Mouse (Mus musculus): ENCODE results near the gene Thap8. TPM values are rescaled to one million over a fixed set of nuclear protein-coding genes. Genes with fewer than 3 reads are reported as not detected.
A peak's percentile ranks its signal among the peaks of the same experiment; 100 is the strongest.

The Thap8 gene
- polyA plus RNA-seq, 1 experiment from 2014 or later: 0.22 TPM

DNA sequence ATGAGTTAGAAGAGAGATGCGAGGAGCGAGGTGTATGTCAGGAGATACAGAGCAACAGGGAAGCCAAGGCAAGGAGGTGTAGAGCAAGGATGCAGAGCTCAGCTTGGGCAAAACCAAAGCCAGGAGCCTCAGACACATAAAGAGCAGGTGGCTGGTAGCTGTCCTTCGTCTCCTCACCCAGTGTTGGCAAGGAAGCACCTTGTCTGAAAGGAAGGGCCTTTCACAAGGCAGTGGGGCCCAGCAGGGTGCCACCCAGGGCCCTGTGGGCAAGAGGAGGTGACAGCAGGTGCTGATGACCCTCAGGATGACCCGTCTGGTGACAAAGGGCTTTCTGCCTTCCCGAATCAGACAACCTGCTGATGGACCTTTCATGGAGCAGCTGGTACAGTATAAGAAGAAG is 54.7 kb downstream of the Thap8 start:
- H3K36me3 ChIP-seq (ENCODE audit: control insufficient read depth, insufficient read depth): no peaks in the 10 kb centered on the region
- TF ChIP-seq CTCF (IDR thresholded peaks at IDR 0.05; ENCODE audit: low read depth): no peak
- 67% methylated on average over 5 of the region's 5 CpGs for WGBS
- no peak overlapping the region for H3K27ac ChIP-seq (ENCODE audit: low read depth, low read length)
- H3K4me1 ChIP-seq (replicated peaks; ENCODE audit: control insufficient read depth, insufficient read depth, low read length): peaks cover 4% of the 10 kb centered on the region; the same call in 1 of the 2 replicates
- H3K27me3 ChIP-seq (replicated peaks; ENCODE audit: control insufficient read depth, insufficient read depth, low read length): peaks cover 18% of the 10 kb centered on the region; the same call in 1 of the 2 replicates
- no peak overlapping the region for H3K4me2 ChIP-seq (replicated peaks; ENCODE audit: low read depth)
- no peak for ATAC-seq
- no peaks in the 10 kb centered on the region for H3K9me3 ChIP-seq (ENCODE audit: control insufficient read depth)
- no peak overlapping the region for H3K4me3 ChIP-seq (ENCODE audit: low read depth, low read length)
- H3K9ac ChIP-seq (ENCODE audit: low read depth, low read length): no peak overlapping the region

DNA sequence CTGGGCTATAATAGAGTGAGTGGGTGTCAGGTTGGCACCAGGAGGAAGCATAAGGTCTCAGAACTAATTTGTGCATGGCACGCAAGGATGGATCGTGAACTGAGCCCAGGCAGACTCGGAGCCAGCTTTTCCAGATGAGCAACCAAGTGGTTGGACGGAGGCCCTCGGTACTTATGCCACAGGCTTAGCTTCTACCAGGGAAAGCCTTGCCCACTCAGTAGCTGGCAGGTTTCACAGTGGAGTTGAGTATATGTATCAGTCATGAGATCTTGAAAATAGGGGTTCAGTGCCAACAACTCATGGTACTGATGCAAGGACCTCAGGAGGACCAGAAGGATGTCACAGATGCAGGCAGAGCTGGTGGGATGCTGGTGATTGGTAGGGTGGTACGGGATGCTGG is 55.8 kb downstream of the Thap8 start:
- H3K9me3 ChIP-seq (ENCODE audit: control insufficient read depth): no peaks in the 10 kb centered on the region
- no peak overlapping the region for H3K27ac ChIP-seq (ENCODE audit: low read depth, low read length)
- H3K4me2 ChIP-seq (replicated peaks; ENCODE audit: low read depth): no peak overlapping the region
- TF ChIP-seq CTCF (IDR thresholded peaks at IDR 0.05; ENCODE audit: low read depth): no peak
- H3K9ac ChIP-seq (ENCODE audit: low read depth, low read length): no peak overlapping the region
- no peaks in the 10 kb centered on the region for H3K36me3 ChIP-seq (ENCODE audit: control insufficient read depth, insufficient read depth)
- no peak overlapping the region for H3K4me3 ChIP-seq (ENCODE audit: low read depth, low read length)
- ATAC-seq: no peak
- peaks cover 16% of the 10 kb centered on the region; the same call in 1 of the 2 replicates for H3K27me3 ChIP-seq (replicated peaks; ENCODE audit: control insufficient read depth, insufficient read depth, low read length)
- 79% methylated on average over 6 of the region's 6 CpGs for WGBS
- peaks cover 4% of the 10 kb centered on the region; the same call in 1 of the 2 replicates for H3K4me1 ChIP-seq (replicated peaks; ENCODE audit: control insufficient read depth, insufficient read depth, low read length)

DNA sequence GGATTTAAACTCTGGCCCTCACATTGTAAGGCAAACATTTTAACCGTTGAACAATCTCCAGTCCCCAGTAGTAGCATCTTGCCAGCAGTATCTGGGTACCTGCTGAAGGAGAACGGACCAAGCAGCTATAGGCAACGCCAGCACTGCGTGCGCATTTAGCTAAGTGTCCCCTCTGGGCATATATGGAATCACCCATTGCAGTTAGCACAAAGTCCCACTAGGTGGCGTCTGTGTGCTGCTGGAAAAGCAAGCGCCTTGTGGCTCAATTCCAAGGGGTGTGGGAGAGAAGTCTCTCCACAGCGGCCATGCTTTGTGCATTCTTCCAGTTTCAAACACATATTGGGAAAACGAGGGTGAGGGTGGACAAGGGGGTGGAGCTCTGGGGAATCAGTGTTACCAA is 56.5 kb downstream of the Thap8 start:
- Histone ChIP-seq H3K9ac (ENCODE audit: low read depth, low read length) (no peak overlapping the region), H3K27ac (ENCODE audit: low read depth, low read length) (no peak overlapping the region), H3K27me3 (replicated peaks; ENCODE audit: control insufficient read depth, insufficient read depth, low read length) (0 out of 2 replicates have a peak, but pooled peaks cover 11% of the 10 kb centered on the region), H3K36me3 (ENCODE audit: control insufficient read depth, insufficient read depth) (no peaks in the 10 kb centered on the region), H3K4me3 (ENCODE audit: low read depth, low read length) (no peak overlapping the region), H3K4me2 (replicated peaks; ENCODE audit: low read depth) (no peak overlapping the region), H3K9me3 (ENCODE audit: control insufficient read depth) (no peaks in the 10 kb centered on the region), H3K4me1 (replicated peaks; ENCODE audit: control insufficient read depth, insufficient read depth, low read length) (peaks cover 4% of the 10 kb centered on the region; the same call in 1 of the 2 replicates)
- ATAC-seq: no peak; the same call in 1 of the 2 replicates
- peak; percentile 97 for TF ChIP-seq CTCF (IDR thresholded peaks at IDR 0.05; ENCODE audit: low read depth)
- WGBS: 2% methylated on average over 9 of the region's 9 CpGs

DNA sequence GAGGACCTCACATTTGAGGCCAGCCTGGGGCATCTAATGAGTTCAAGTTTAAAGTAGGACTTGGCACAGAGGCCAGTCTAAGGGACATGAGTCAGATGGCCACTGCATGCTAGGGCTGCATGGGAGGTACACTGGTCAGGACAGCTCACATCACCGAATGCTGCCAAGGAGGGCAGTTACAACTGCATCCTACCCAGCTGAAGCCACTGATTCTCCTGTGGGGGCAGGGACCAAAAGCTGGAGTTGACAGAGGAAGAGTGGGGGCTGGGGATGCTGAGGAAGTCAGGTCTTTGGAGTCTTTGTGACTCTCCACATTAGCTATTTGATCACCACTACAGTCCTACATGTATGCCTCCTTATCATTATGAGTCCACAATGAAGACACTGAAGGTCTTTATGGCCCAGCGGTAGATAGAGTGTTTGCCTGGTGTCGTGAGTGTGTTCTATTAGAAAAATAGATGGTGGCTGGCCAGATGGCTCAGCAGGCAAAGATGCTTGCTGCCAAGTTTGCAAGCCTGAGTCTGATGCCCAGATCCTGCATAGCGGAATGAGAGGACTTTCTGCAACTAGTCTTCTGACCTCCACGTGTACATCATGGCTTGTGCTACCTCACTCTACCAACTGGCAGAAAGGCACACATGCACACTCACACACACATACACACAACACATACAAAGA is 59.7 kb downstream of the Thap8 start:
- WGBS: 59% methylated on average over 5 of the region's 5 CpGs

More for the DNA sequence above, 59.7 kb downstream of the Thap8 start:
- no peak for ATAC-seq
- no peaks in the 10 kb centered on the region for H3K9me3 ChIP-seq (ENCODE audit: control insufficient read depth)
- no peaks in the 10 kb centered on the region for H3K36me3 ChIP-seq (ENCODE audit: control insufficient read depth, insufficient read depth)
- H3K9ac ChIP-seq (ENCODE audit: low read depth, low read length): no peak overlapping the region
- no peak overlapping the region for H3K27ac ChIP-seq (ENCODE audit: low read depth, low read length)
- H3K4me2 ChIP-seq (replicated peaks; ENCODE audit: low read depth): no peak overlapping the region
- H3K27me3 ChIP-seq (replicated peaks; ENCODE audit: control insufficient read depth, insufficient read depth, low read length): 0 out of 2 replicates have a peak, but pooled peaks cover 7% of the 10 kb centered on the region
- H3K4me1 ChIP-seq (replicated peaks; ENCODE audit: control insufficient read depth, insufficient read depth, low read length): no peaks in the 10 kb centered on the region
- no peak overlapping the region for H3K4me3 ChIP-seq (ENCODE audit: low read depth, low read length)
- no peak for TF ChIP-seq CTCF (IDR thresholded peaks at IDR 0.05; ENCODE audit: low read depth)

Other genes with a start within 250 kb of the Thap8 start
- 0.93 and 1.0 TPM in 2 replicates for gene Zfp14, start 228.7 kb upstream of the Thap8 start, polyA plus RNA-seq (2015; fragmentation: Nextera tagmentation; extraction: Ambion mirVana)
- 1.2 and 1.7 TPM in 2 replicates for gene Zfp82, start 207.2 kb upstream of the Thap8 start, polyA plus RNA-seq (2015; fragmentation: Nextera tagmentation; extraction: Ambion mirVana)
- not detected in 2 replicates for gene Gm26920, start 189.7 kb upstream of the Thap8 start, polyA plus RNA-seq (2015; fragmentation: Nextera tagmentation; extraction: Ambion mirVana)
- 2.6 and 3.1 TPM in 2 replicates for gene Zfp566, start 189.6 kb upstream of the Thap8 start, polyA plus RNA-seq (2015; fragmentation: Nextera tagmentation; extraction: Ambion mirVana)
- gene Zfp260, start 185.3 kb upstream of the Thap8 start, polyA plus RNA-seq (2015; fragmentation: Nextera tagmentation; extraction: Ambion mirVana): 32.5 and 34.3 TPM in 2 replicates
- gene Zfp382, start 158.2 kb upstream of the Thap8 start, polyA plus RNA-seq (2015; fragmentation: Nextera tagmentation; extraction: Ambion mirVana): 1.7 and 2.4 TPM in 2 replicates
- 3.1 and 3.8 TPM in 2 replicates for gene Zfp146, start 110.3 kb upstream of the Thap8 start, polyA plus RNA-seq (2015; fragmentation: Nextera tagmentation; extraction: Ambion mirVana)
- gene Cox7a1, start 96.0 kb upstream of the Thap8 start, polyA plus RNA-seq (2015; fragmentation: Nextera tagmentation; extraction: Ambion mirVana): 54.1 and 60.2 TPM in 2 replicates
- 85.5 and 87.1 TPM in 2 replicates for gene Capns1, start 81.3 kb upstream of the Thap8 start, polyA plus RNA-seq (2015; fragmentation: Nextera tagmentation; extraction: Ambion mirVana)
- gene Polr2i, start 48.1 kb upstream of the Thap8 start, polyA plus RNA-seq (2015; fragmentation: Nextera tagmentation; extraction: Ambion mirVana): 84.6 and 91.2 TPM in 2 replicates
- gene Tbcb, start 47.8 kb upstream of the Thap8 start, polyA plus RNA-seq (2015; fragmentation: Nextera tagmentation; extraction: Ambion mirVana): 159 and 160 TPM in 2 replicates
- gene Ovol3, start 44.4 kb upstream of the Thap8 start, polyA plus RNA-seq (2015; fragmentation: Nextera tagmentation; extraction: Ambion mirVana): not detected in 2 replicates
- gene Wdr62, start 325 bp downstream of the Thap8 start, polyA plus RNA-seq (2015; fragmentation: Nextera tagmentation; extraction: Ambion mirVana): 3.5 TPM in 2 replicates
- gene Clip3, start 11.6 kb downstream of the Thap8 start, polyA plus RNA-seq (2015; fragmentation: Nextera tagmentation; extraction: Ambion mirVana): 8.6 and 9.7 TPM in 2 replicates
- gene Alkbh6, start 28.6 kb downstream of the Thap8 start, polyA plus RNA-seq (2015; fragmentation: Nextera tagmentation; extraction: Ambion mirVana): 58.2 and 63.5 TPM in 2 replicates
- gene Syne4, start 34.7 kb downstream of the Thap8 start, polyA plus RNA-seq (2015; fragmentation: Nextera tagmentation; extraction: Ambion mirVana): 12.5 and 16.3 TPM in 2 replicates
- gene E130208F15Rik, start 41.6 kb downstream of the Thap8 start, polyA plus RNA-seq (2015; fragmentation: Nextera tagmentation; extraction: Ambion mirVana): not detected in 2 replicates
- 18.3 and 18.8 TPM in 2 replicates for gene Sdhaf1, start 43.8 kb downstream of the Thap8 start, polyA plus RNA-seq (2015; fragmentation: Nextera tagmentation; extraction: Ambion mirVana)
- gene Lrfn3, start 82.7 kb downstream of the Thap8 start, polyA plus RNA-seq (2015; fragmentation: Nextera tagmentation; extraction: Ambion mirVana): 1.1 and 1.8 TPM in 2 replicates
- gene Tyrobp, start 133.7 kb downstream of the Thap8 start, polyA plus RNA-seq (2015; fragmentation: Nextera tagmentation; extraction: Ambion mirVana): 60.0 and 63.6 TPM in 2 replicates
- 4.0 and 5.9 TPM in 2 replicates for gene Hcst, start 139.8 kb downstream of the Thap8 start, polyA plus RNA-seq (2015; fragmentation: Nextera tagmentation; extraction: Ambion mirVana)
- gene Nfkbid, start 141.6 kb downstream of the Thap8 start, polyA plus RNA-seq (2015; fragmentation: Nextera tagmentation; extraction: Ambion mirVana): 1.2 and 1.3 TPM in 2 replicates
- gene Aplp1, start 165.4 kb downstream of the Thap8 start, polyA plus RNA-seq (2015; fragmentation: Nextera tagmentation; extraction: Ambion mirVana): 28.2 and 30.1 TPM in 2 replicates
- gene Kirrel2, start 177.6 kb downstream of the Thap8 start, polyA plus RNA-seq (2015; fragmentation: Nextera tagmentation; extraction: Ambion mirVana): 0.08 and 0.09 TPM in 2 replicates
- gene Nphs1, start 178.2 kb downstream of the Thap8 start, polyA plus RNA-seq (2015; fragmentation: Nextera tagmentation; extraction: Ambion mirVana): 0.10 TPM in 1 of 2 replicates, not detected in the other
- 3.9 and 5.4 TPM in 2 replicates for gene Prodh2, start 213.5 kb downstream of the Thap8 start, polyA plus RNA-seq (2015; fragmentation: Nextera tagmentation; extraction: Ambion mirVana)

Data from intestine, postnatal 0 days (tissue).